ENCODE assay signal across 20 mouse cellular contexts in genomic region chr5:124464905-124465304, GRCm38 (mm10).
"Had no signal": no experiment of that assay in that cellular context is flagged by ENCODE, and none has a peak within 500 bp of the region (broad histone marks: within the 10 kb centered on the region; RNA-seq: fewer than 3 reads in every experiment).

No protein-coding gene starts in this region.

- H3K4me1 ChIP-seq: limb, embryonic 10.5 days; limb, embryonic 13.5 days; liver, embryonic 13.5 days; midbrain, embryonic 12.5 days; midbrain, embryonic 15.5 days; neural tube, embryonic 13.5 days; stomach, embryonic 15.5 days had no signal

- H3K4me3 ChIP-seq: left cerebral cortex, adult 2 months; limb, embryonic 10.5 days; limb, embryonic 13.5 days; liver, embryonic 13.5 days; midbrain, embryonic 12.5 days; midbrain, embryonic 15.5 days; myocyte; neural tube, embryonic 13.5 days; stomach, embryonic 15.5 days had no signal

- H3K27ac ChIP-seq: kidney, postnatal 0 days; left cerebral cortex, adult 2 months; limb, embryonic 10.5 days; limb, embryonic 13.5 days; liver, embryonic 13.5 days; macrophage; midbrain, embryonic 12.5 days; midbrain, embryonic 15.5 days; neural tube, embryonic 13.5 days; stomach, embryonic 15.5 days had no signal

- H3K9ac ChIP-seq: limb, embryonic 13.5 days; liver, embryonic 13.5 days; lung, embryonic 14.5 days; midbrain, embryonic 12.5 days; midbrain, embryonic 15.5 days; neural tube, embryonic 13.5 days; stomach, embryonic 15.5 days had no signal

- H3K9me3 ChIP-seq: limb, embryonic 10.5 days; limb, embryonic 13.5 days; liver, embryonic 13.5 days; midbrain, embryonic 12.5 days; midbrain, embryonic 15.5 days; neural tube, embryonic 13.5 days; stomach, embryonic 15.5 days had no signal

- H3K27me3 ChIP-seq: limb, embryonic 13.5 days; liver, embryonic 13.5 days; midbrain, embryonic 12.5 days; midbrain, embryonic 15.5 days; neural tube, embryonic 13.5 days; stomach, embryonic 15.5 days had no signal

- DNase-seq: kidney, adult 18-20 months; kidney, adult 9 months; kidney, postnatal 25 days; layer of hippocampus, postnatal 36 days; liver, embryonic 13.5 days; lung, embryonic 14.5 days; retina, postnatal 1 day; right cerebral cortex, postnatal 25 days; spleen, adult 18-20 months; thymus, postnatal 25 days had no signal
